Mouse (Mus musculus) kidney, postnatal 4 days (tissue): ENCODE measurements around the gene Fras1.
A peak's percentile ranks its signal among the peaks of the same experiment; 100 is the strongest.

ENCODE experiments used
- DNase-seq, 2 experiments: peaks; one replicate each; pipeline ENCODE4 v3.0.0; 2021; ENCODE audit warnings: mixed read lengths in 2 of 2

Fras1 gene

DNA sequence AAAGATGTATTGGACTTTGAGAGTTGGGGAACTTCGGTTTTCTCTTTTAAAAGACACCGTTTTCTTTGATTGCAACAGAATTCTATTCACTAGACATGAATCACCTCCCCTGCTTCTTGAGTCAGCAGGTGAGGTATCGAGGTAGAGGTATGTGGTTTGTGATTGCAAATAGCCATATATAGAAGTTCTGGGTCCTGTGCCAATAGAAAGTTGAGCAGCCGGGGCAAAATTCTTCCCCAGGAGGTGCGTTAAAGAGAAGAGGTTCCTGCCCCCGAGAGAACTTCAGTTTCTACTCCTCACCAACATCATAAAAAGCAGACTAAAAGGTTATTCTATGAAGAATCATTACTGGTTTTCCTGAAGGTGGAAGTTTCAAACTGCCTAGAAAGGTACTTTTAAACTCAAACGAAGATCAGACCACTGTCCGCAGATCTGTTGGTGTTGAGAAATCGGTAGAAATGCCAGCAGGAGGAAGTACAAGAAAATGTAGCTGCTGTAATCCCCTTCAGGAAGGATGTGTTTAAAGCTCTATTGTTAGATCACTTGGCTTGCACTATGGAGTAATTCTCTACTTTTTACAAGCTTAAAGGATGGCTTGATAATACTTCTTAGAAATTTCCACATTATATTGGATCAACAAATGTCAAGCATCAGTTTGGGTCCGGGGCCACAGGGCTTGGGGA lies 420.3 kb downstream of the Fras1 start:
- no peak for DNase-seq

DNA sequence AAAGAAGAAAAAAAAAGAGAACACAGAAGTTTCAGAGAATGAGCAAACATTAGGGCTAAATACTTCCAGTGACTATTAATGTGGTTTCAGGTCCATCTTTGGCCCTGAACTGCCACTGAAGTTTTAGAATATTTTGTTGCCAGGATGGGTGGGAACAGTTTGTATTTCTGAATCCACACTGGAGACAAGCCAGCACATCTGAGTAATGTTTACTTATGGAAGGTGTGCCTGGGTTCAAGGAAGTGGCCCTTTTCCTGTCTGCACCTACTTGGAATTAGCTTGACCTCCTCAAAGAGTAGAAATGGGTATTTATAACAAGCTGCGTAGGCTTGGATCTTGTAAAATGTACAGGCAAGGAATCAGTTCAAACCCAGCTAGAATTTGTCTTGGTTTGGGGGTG lies 422.0 kb downstream of the Fras1 start:
- DNase-seq: no peak

DNA sequence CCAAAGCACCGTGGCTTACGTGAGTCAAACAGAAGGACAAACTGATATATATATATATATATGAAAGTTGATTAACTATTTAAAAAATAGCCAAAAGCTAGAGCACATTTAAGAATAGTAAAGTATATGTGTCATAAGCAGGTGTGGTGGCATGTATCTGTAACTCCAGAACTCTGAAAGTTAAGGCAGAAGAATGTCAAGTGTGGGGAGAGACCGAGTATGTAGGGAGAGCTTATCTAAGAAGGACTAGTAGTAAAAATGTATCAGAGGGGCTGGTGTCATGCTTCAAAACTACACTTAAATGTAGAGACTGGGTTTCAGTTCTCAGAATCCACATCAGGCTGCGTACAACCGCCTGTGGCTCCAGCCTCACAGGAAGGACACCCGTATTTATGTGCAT lies 423.7 kb downstream of the Fras1 start:
- no peak for DNase-seq

DNA sequence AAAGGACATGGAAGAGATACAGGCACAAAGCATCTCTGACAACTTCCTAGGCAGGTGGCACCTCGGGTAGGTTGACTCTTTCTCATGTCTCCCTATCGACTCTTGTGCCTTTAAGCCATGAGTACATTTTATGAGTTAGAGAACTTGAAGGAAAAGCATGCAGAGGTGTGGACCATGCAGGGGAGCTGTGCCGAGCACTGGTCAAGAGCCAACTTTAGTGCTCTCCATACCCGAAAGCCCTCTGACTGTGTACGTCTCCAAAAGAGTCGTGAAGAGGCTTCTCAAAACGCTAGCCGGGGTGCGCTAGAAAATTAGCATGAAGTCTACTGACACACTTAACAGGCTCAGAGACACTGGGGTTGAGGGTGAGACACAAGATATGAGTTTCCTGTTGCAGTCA lies 425.4 kb downstream of the Fras1 start:
- DNase-seq: no peak

DNA sequence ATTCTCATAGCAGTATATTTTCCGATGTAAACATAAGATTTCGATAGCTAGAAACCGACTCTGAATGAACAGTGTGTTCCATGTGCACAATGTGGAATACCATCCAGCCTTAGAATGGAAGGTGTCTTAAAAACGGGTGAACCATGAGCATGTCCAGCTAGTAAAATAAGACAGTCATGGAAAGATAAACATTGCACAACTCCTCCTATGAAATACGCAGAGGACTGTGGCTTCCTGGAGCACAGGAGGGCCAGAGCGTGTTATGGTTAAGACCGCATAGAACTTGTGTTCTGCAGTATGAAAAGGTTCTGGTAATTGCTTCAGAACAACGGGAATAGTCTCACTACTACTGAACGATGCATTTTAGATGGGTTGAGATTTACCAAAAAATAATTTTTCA lies 426.2 kb downstream of the Fras1 start:
- no peak for DNase-seq

DNA sequence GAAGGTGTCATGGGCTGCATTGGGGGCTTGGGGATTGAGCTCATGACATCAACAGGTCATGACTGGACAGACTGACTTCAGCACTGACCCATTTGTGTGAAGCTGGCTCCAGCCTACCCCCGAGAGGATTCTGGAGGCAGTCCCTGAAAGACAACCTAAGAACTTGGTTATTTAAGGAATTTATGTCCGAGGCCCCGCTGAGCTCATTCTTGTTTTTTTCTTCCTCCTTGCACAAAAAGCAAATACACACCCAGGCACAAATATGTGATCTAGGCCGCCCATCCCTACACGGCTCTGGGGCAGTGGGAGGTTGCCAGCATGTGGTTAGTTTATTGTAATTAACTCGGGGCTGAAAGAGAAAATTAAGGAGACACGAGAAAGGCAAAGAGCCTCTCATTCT lies 428.4 kb downstream of the Fras1 start:
- DNase-seq: peak; percentile 27 to 49

DNA sequence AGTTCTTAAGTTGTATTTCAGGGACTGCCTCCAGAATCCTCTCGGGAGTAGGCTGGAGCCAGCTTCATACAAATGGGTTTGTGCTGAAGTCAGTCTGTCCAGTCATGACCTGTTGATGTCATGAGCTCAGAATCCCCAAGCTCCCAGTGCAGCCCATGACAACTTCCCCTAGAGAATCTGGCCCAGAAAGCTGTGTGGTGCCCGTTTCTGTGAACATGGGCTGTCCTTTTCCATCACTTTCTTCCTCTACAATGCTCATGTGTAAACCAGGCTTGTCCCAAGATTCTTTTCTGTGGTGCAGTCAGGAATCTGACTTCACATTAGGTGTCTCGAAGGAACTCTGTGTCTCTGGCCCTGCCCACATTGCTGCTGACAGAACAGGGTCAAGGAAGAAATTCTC lies 429.3 kb downstream of the Fras1 start:
- DNase-seq: peak; percentile 34 to 56

DNA sequence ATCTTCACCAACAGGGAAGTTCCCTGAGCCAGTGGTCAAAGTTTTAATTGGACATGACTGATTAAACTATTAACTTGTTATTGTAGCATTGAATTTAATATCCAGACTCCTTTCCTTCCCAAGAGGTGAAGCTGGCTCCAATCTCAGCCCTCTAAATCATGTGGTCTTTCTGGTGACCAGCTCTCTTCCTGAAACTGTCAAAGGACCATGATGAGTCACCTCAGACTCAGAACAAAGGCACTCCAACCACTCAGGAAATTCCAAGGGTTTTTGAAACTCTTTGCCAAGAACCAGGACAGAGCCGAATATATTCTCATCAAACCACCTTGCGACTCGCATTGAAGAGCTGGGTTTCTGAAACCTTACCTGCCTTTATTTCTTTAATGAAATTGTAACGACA lies 430.5 kb downstream of the Fras1 start:
- DNase-seq: no peak

DNA sequence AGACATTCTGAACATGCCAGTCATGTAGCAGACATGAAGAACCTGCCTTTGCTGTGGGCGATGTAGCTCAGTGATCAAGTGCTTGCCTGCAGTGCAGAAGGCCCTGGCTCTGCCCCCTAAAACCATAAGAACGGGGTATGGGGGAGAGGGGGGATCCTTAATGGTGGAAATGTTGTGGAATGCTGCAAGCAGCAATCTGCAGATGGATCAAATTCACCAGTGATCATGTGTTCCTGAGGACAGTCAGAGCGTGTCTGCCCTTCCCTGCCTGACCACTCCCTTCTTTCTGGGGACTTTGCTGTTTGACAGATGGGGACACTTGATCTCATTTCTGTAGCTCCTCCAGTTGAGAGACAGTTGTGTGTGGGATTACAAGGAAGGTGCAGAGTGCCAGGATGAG lies 431.1 kb downstream of the Fras1 start:
- DNase-seq: no peak

DNA sequence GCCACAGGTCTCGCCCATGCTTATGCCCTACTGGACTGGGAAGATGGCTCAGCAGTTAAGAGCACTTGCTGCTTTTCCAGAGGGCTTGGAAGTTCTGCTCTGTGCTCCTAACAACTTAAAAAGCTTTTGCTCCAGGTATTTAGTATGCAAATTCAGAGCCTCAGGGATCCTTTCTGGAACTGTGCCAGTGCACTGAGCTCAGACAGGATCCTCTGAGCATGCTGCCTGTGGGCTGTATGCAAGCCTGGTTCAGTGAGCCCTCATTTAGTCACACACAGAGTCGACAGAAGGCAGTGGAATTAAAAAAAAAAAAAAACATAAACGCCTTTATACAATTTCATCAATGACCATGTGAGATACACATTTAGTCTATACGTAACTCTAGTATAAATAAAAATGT lies 436.9 kb downstream of the Fras1 start:
- peak in 1 of 2 experiments; percentile 32 for DNase-seq

DNA sequence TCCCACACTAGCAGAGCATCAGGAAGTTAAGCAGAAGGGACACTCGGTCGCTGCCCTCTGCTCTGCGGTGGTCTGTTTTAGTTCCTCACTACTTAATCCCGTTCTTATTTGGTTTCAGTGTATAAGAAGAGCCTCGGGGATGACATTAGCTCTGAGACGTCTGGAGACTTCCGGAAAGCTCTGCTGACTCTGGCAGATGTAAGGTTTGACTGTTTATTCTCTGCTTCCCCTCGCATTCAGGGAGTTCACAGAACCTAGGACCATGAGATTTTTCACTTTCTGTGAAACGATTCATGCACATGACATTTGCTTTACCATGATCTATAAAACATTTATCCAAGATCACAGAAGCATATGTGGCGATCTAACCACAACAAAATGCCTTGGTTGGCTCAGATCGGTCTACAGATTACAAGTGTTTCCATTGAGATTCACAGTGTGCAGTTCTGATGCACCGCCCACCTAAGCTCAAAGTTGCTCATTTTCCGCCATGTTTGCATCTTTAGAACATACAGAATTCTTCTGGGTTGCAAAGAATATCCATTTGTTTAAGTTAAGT lies 451.1 kb downstream of the Fras1 start:
- no peak for DNase-seq

DNA sequence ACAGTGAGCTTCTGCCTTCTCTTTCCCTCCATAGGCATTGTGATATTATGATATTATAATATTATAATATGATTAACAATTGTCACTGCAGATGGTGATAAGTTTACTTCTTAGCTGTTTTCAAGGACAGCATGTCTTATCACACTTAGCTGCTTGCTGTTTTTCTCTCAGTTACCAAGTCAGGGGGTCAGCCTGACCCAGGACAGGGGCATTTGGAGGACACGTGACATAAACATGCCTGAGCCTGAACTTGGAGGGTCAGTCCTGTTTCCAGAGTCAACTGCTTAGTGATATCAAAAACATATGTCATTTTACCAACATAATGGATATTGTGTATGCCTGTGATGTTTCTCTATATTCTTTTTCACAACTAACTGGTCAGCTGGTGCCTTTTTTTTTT lies 453.4 kb downstream of the Fras1 start:
- DNase-seq: no peak
